Mouse (Mus musculus) MEL (cell line): ENCODE measurements around the gene Zfp865. TPM values are rescaled to one million over a fixed set of nuclear protein-coding genes. Genes with fewer than 3 reads are reported as not detected.

Source experiments
- DNase-seq: peaks from one replicate; pipeline ENCODE4 v3.0.0; 2011; ENCODE audit warnings: low read depth, low spot score
- H3K27ac ChIP-seq: 2 replicates; pipeline ENCODE4 v1.5.1; 2012; ENCODE audit warnings: low read depth, mild to moderate bottlenecking, control low read depth, low read length, moderate library complexity; ENCODE audit not compliant: control insufficient read depth
- H3K27me3 ChIP-seq, 2 experiments: fragments of 150-350 bp in 1 of 2; sonication (generic) in 1 of 2; 2 replicates each; pipeline ENCODE4 v1.6.1; 2012; ENCODE audit warnings: low read length in 2 of 2, mild to moderate bottlenecking in 2 of 2, improper control_type of control experiment in 1 of 2, moderate library complexity in 1 of 2; ENCODE audit not compliant: insufficient read depth in 2 of 2, control insufficient read depth in 1 of 2
- H3K36me3 ChIP-seq, 2 experiments: 2 replicates each; pipeline ENCODE4 v1.6.1; 2012 to 2014; ENCODE audit warnings: low read length in 2 of 2, improper control_type of control experiment in 1 of 2, inconsistent platforms in 1 of 2, mild to moderate bottlenecking in 1 of 2; ENCODE audit not compliant: insufficient read depth in 2 of 2, control insufficient read depth in 1 of 2
- H3K4me1 ChIP-seq, 2 experiments: fragments of 150-350 bp in 1 of 2; sonication (generic) in 1 of 2; 2 replicates each; pipeline ENCODE4 v1.6.1; 2012; ENCODE audit warnings: low read length in 2 of 2, improper control_type of control experiment in 1 of 2, mild to moderate bottlenecking in 1 of 2; ENCODE audit not compliant: insufficient read depth in 2 of 2, control insufficient read depth in 1 of 2
- H3K4me3 ChIP-seq, 2 experiments: fragments of 150-350 bp in 1 of 2; sonication (generic) in 1 of 2; 2 replicates each; pipeline ENCODE4 v1.5.1; 2012; ENCODE audit warnings: low read depth in 2 of 2, low read length in 2 of 2, mild to moderate bottlenecking in 2 of 2, moderate library complexity in 2 of 2, control low read depth in 1 of 2, improper control_type of control experiment in 1 of 2; ENCODE audit not compliant: control insufficient read depth in 1 of 2, insufficient read depth in 1 of 2
- H3K79me2 ChIP-seq: 2 replicates; pipeline ENCODE4 v1.6.1; 2012; ENCODE audit warnings: mild to moderate bottlenecking, low read length, moderate library complexity; ENCODE audit not compliant: control insufficient read depth, poor library complexity, insufficient read depth
- H3K9ac ChIP-seq: 2 replicates; pipeline ENCODE4 v1.6.1; 2012; ENCODE audit warnings: low read depth, mild to moderate bottlenecking, control low read depth, low read length, moderate library complexity; ENCODE audit not compliant: control insufficient read depth, poor library complexity, severe bottlenecking
- H3K9me3 ChIP-seq: fragments of 150-350 bp; sonication (generic); replicated peaks from 2 replicates; pipeline ENCODE4 v1.6.1; 2012; ENCODE audit warnings: mild to moderate bottlenecking, low read length, improper control_type of control experiment, moderate library complexity; ENCODE audit not compliant: insufficient read depth
- BHLHE40 ChIP-seq: IDR thresholded peaks from 2 replicates; pipeline ENCODE4 v1.6.1; 2012; ENCODE audit warnings: low read depth, mild to moderate bottlenecking, inconsistent platforms, low read length, improper control_type of control experiment, borderline replicate concordance
- CHD1 ChIP-seq: IDR thresholded peaks from 2 replicates; pipeline ENCODE4 v1.6.1; 2012; ENCODE audit warnings: low read depth, mild to moderate bottlenecking, inconsistent platforms, low read length, improper control_type of control experiment
- EP300 ChIP-seq, 2 experiments: IDR thresholded peaks; 2 replicates each; pipeline ENCODE4 v1.6.1; 2011; ENCODE audit warnings: improper control_type of control experiment in 2 of 2, low read length in 2 of 2, low read depth in 1 of 2, mild to moderate bottlenecking in 1 of 2
- ETS1 ChIP-seq: IDR thresholded peaks from 2 replicates; pipeline ENCODE4 v1.6.1; 2012; ENCODE audit warnings: low read depth, mild to moderate bottlenecking, inconsistent platforms, low read length, improper control_type of control experiment, moderate library complexity
- GABPA ChIP-seq: IDR thresholded peaks from 2 replicates; pipeline ENCODE4 v1.6.1; 2012; ENCODE audit warnings: low read depth, mild to moderate bottlenecking, inconsistent platforms, low read length, improper control_type of control experiment, moderate library complexity
- HCFC1 ChIP-seq: IDR thresholded peaks from 2 replicates; pipeline ENCODE4 v1.6.1; 2012; ENCODE audit warnings: low read depth, mild to moderate bottlenecking, inconsistent platforms, low read length, improper control_type of control experiment, moderate library complexity
- JUND ChIP-seq: IDR thresholded peaks from 2 replicates; pipeline ENCODE4 v1.6.1; 2011; ENCODE audit warnings: low read depth, mild to moderate bottlenecking, improper control_type of control experiment, low read length
- KAT2A ChIP-seq: conservative IDR thresholded peaks from 2 replicates; pipeline ENCODE4 v1.6.1; 2012; ENCODE audit warnings: low read depth, low read length, improper control_type of control experiment, inconsistent platforms
- POLR2A ChIP-seq, 2 experiments: IDR thresholded peaks; 2 replicates each; pipeline ENCODE4 v1.6.1; 2011 to 2012; ENCODE audit warnings: low read length in 2 of 2, mild to moderate bottlenecking in 2 of 2, control low read depth in 1 of 2, improper control_type of control experiment in 1 of 2, low read depth in 1 of 2, moderate library complexity in 1 of 2; ENCODE audit not compliant: control insufficient read depth in 1 of 2, insufficient read depth in 1 of 2, poor library complexity in 1 of 2
- POLR2AphosphoS2 ChIP-seq: IDR thresholded peaks from 2 replicates; pipeline ENCODE4 v1.6.1; 2011; ENCODE audit warnings: low read length, improper control_type of control experiment
- SIN3A ChIP-seq: IDR thresholded peaks from 2 replicates; pipeline ENCODE4 v1.6.1; 2012; ENCODE audit warnings: low read length, improper control_type of control experiment, inconsistent platforms
- SMC3 ChIP-seq: IDR thresholded peaks from 2 replicates; pipeline ENCODE4 v1.6.1; 2011; ENCODE audit warnings: low read depth, low read length, improper control_type of control experiment
- TCF12 ChIP-seq: IDR thresholded peaks from 2 replicates; pipeline ENCODE4 v1.6.1; 2014; ENCODE audit warnings: low read depth, mild to moderate bottlenecking, inconsistent platforms, low read length, improper control_type of control experiment, moderate library complexity
- USF2 ChIP-seq, 2 experiments: IDR thresholded peaks; 2 replicates each; pipeline ENCODE4 v1.6.1; 2011 to 2012; ENCODE audit warnings: improper control_type of control experiment in 2 of 2, low read length in 2 of 2, borderline replicate concordance in 1 of 2, inconsistent platforms in 1 of 2, low read depth in 1 of 2, mild to moderate bottlenecking in 1 of 2; ENCODE audit not compliant: insufficient read depth in 1 of 2
- ZC3H11A ChIP-seq: IDR thresholded peaks from 2 replicates; pipeline ENCODE4 v1.6.1; 2012; ENCODE audit warnings: low read depth, mild to moderate bottlenecking, inconsistent platforms, low read length, improper control_type of control experiment
- ZKSCAN1 ChIP-seq: IDR thresholded peaks from 2 replicates; pipeline ENCODE4 v1.6.1; 2012; ENCODE audit warnings: low read depth, mild to moderate bottlenecking, inconsistent platforms, low read length, improper control_type of control experiment, moderate library complexity
- ZMIZ1 ChIP-seq: IDR thresholded peaks from 2 replicates; pipeline ENCODE4 v1.6.1; 2012; ENCODE audit warnings: low read depth, mild to moderate bottlenecking, inconsistent platforms, low read length, improper control_type of control experiment, moderate library complexity
- polyA plus RNA-seq, 2 experiments: library from polyadenylated mRNA; stranded (reverse) in 1 of 2; unstranded in 1 of 2; fragments of >175 nt in 1 of 2; fragments of >200 nt in 1 of 2; gene quantifications; 2 replicates each; pipeline versions ENCODE4 v1.2.1 to v1.2.4; 2012; ENCODE audit warnings: low replicate concordance in 2 of 2, low read depth in 1 of 2; ENCODE audit not compliant: insufficient read length in 2 of 2, insufficient read depth in 1 of 2, missing spikeins in 1 of 2
- total RNA-seq: library from RNA; depleted of rRNA; stranded (reverse); fragments of 300-350 nt; gene quantifications from 2 replicates; pipeline ENCODE4 v1.2.3, GENCODE M21; 2012

Gene Zfp865
- total and polyA plus RNA-seq, 3 experiments = 12.2 to 34.6 TPM; not detected in 1

GRCm38 (mm10) chr7:4972321-4973047 is 47.7 kb upstream of the Zfp865 start:
- DNase-seq = no peak
- H3K9ac ChIP-seq = no peak overlapping the region
- no peak overlapping the region for H3K27ac ChIP-seq

GRCm38 (mm10) chr7:4975455-4975854 is 44.7 kb upstream of the Zfp865 start:
- Histone ChIP-seq H3K27ac (no peak overlapping the region), H3K9ac (no peak overlapping the region), H3K27me3 (no peaks in the 10 kb centered on the region), H3K79me2 (no peaks in the 10 kb centered on the region), H3K4me3 (no peak overlapping the region), H3K36me3 (no peaks in the 10 kb centered on the region), H3K4me1 (peaks cover 0 to 9% of the 10 kb centered on the region in 2 experiments; a peak in 1 of 4 replicates), H3K9me3 (no peaks in the 10 kb centered on the region)
- DNase-seq = no peak
- TF ChIP-seq SIN3A (no peak), SMC3 (no peak), TCF12 (no peak), ETS1 (no peak), EP300 (IDR thresholded peaks at IDR 0.05; ENCODE audit: low read depth in 1 of 2, low read length in 2 of 2) (no peak), JUND (no peak), GABPA (no peak), KAT2A (no peak)

More at GRCm38 (mm10) chr7:4972321-4973047, 47.7 kb upstream of the Zfp865 start:
- no peaks in the 10 kb centered on the region for H3K36me3 ChIP-seq
- no peak overlapping the region for H3K4me3 ChIP-seq
- no peak for TF ChIP-seq CHD1
- TF ChIP-seq BHLHE40 = no peak
- TF ChIP-seq ZKSCAN1 = no peak
- TF ChIP-seq POLR2AphosphoS2 = no peak
- TF ChIP-seq USF2 (IDR thresholded peaks at IDR 0.05; ENCODE audit: borderline replicate concordance in 1 of 2, insufficient read depth in 1 of 2, low read depth in 1 of 2, low read length in 2 of 2) = no peak
- no peak for TF ChIP-seq HCFC1
- TF ChIP-seq ZMIZ1 = no peak
- TF ChIP-seq ZC3H11A = no peak
- TF ChIP-seq POLR2A (IDR thresholded peaks at IDR 0.05; ENCODE audit: control insufficient read depth in 1 of 2, insufficient read depth in 1 of 2, low read depth in 1 of 2, low read length in 2 of 2, poor library complexity in 1 of 2) = no peak
- TF ChIP-seq, all 39 proteins: peak for 0
- Histone ChIP-seq H3K9me3 (no peaks in the 10 kb centered on the region), H3K27me3 (no peaks in the 10 kb centered on the region), H3K79me2 (no peaks in the 10 kb centered on the region), H3K4me1 (peaks cover 0 to 9% of the 10 kb centered on the region in 2 experiments; a peak in 1 of 4 replicates)
